Mouse (Mus musculus) stomach, postnatal 0 days (tissue): Measurements from ENCODE around the gene Dnm3.

Source experiments
- CTCF ChIP-seq: IDR thresholded peaks from 2 replicates; pipeline ENCODE4 v1.5.1; 2016; ENCODE audit warnings: antibody characterized with exemption, low read depth, mild to moderate bottlenecking, moderate library complexity
- EP300 ChIP-seq: optimal IDR thresholded peaks from 2 replicates; pipeline ENCODE3; 2016; ENCODE audit warnings: antibody characterized with exemption

DNA sequence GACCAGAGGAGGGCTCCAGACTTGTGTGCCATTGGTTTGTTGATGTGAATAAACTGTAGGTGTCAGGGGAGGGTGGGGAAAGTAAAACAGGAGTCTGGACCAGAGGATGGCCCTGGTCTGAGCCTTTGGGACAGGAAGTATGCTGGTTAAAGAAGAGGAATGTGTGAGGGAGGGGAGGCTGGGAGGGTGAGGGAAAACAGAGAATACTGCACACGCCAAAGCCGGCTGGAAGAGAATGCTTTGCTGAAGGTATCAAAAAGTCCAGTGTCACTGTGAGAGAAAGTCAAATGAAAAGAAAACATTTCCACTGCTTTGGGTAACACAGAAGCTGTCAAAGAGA lies 234.2 kb downstream of the Dnm3 start:
- TF ChIP-seq CTCF (no peak), EP300 (no peak)
